Mouse (Mus musculus) CH12.LX (cell line): ENCODE data around the gene Ccdc92. TPM values are rescaled to one million over a fixed set of nuclear protein-coding genes. Genes with fewer than 3 reads are reported as not detected.

Source experiments
- DNase-seq: peaks from one replicate; pipeline ENCODE4 v3.0.0-alpha.2; 2013; ENCODE audit errors: extremely low read depth
- H3K27ac ChIP-seq: 2 replicates; pipeline ENCODE4 v1.5.1; 2012; ENCODE audit warnings: low read depth, mild to moderate bottlenecking, control low read depth, moderate library complexity; ENCODE audit not compliant: insufficient read depth
- H3K27me3 ChIP-seq: replicated peaks from 2 replicates; pipeline ENCODE3; 2012; ENCODE audit warnings: inconsistent platforms
- H3K36me3 ChIP-seq, 2 experiments: replicated peaks in 1 of 2; 2 replicates each; pipeline versions ENCODE3 to v1.6.1; 2012; ENCODE audit warnings: inconsistent platforms in 1 of 2, low read length in 1 of 2, mild to moderate bottlenecking in 1 of 2, mixed read lengths in 1 of 2, moderate library complexity in 1 of 2; ENCODE audit not compliant: control insufficient read depth in 1 of 2, insufficient read depth in 1 of 2
- H3K4me1 ChIP-seq, 2 experiments: 2 replicates each; pipeline ENCODE4 v1.6.1; 2012; ENCODE audit warnings: inconsistent platforms in 1 of 2, moderate library complexity in 1 of 2; ENCODE audit not compliant: insufficient read depth in 2 of 2, control insufficient read depth in 1 of 2
- H3K4me2 ChIP-seq: 2 replicates; pipeline ENCODE4 v1.6.1; 2012; ENCODE audit warnings: low read depth, mild to moderate bottlenecking, control low read depth; ENCODE audit not compliant: poor library complexity, insufficient read depth, severe bottlenecking
- H3K4me3 ChIP-seq, 3 experiments: fragments of 150-350 bp in 1 of 3; sonication (generic) in 1 of 3; replicated peaks in 1 of 3; 2 replicates each; pipeline versions ENCODE3 to v1.5.1; 2011 to 2012; ENCODE audit warnings: low read depth in 2 of 3, low read length in 2 of 3, mild to moderate bottlenecking in 2 of 3, moderate library complexity in 2 of 3, control low read depth in 1 of 3, improper control_type of control experiment in 1 of 3, inconsistent platforms in 1 of 3, mixed read lengths in 1 of 3; ENCODE audit not compliant: poor library complexity in 1 of 3
- H3K79me2 ChIP-seq: replicated peaks from 2 replicates; pipeline ENCODE4 v1.6.1; 2012; ENCODE audit warnings: mild to moderate bottlenecking, moderate library complexity; ENCODE audit not compliant: control insufficient read depth, poor library complexity, insufficient read depth, severe bottlenecking; ENCODE audit errors: extremely low read depth
- H3K9ac ChIP-seq: 2 replicates; pipeline ENCODE4 v1.6.1; 2012; ENCODE audit warnings: low read depth, mild to moderate bottlenecking, control low read depth, moderate library complexity; ENCODE audit not compliant: insufficient read depth
- H3K9me3 ChIP-seq: replicated peaks from 2 replicates; pipeline ENCODE3; 2012; ENCODE audit warnings: low read length, inconsistent platforms, mixed read lengths
- CHD1 ChIP-seq: IDR thresholded peaks from 2 replicates; pipeline ENCODE4 v1.6.1; 2012; ENCODE audit warnings: low read depth, low read length, improper control_type of control experiment, inconsistent platforms
- CHD2 ChIP-seq: IDR thresholded peaks from 2 replicates; pipeline ENCODE4 v1.6.1; 2011; ENCODE audit warnings: low read length, improper control_type of control experiment
- ETS1 ChIP-seq: conservative IDR thresholded peaks from 2 replicates; pipeline ENCODE4 v1.6.1; 2012; ENCODE audit warnings: low read depth, mild to moderate bottlenecking, inconsistent platforms, low read length, improper control_type of control experiment, moderate library complexity
- GABPA ChIP-seq: IDR thresholded peaks from 2 replicates; pipeline ENCODE4 v1.6.1; 2012; ENCODE audit warnings: low read depth, low read length, improper control_type of control experiment, inconsistent platforms; ENCODE audit not compliant: insufficient replicate concordance
- IRF4 ChIP-seq: IDR thresholded peaks from 2 replicates; pipeline ENCODE4 v1.6.1; 2014; ENCODE audit warnings: low read depth, mild to moderate bottlenecking, inconsistent platforms, low read length, improper control_type of control experiment
- KAT2A ChIP-seq: IDR thresholded peaks from 2 replicates; pipeline ENCODE4 v1.6.1; 2012; ENCODE audit warnings: low read length, improper control_type of control experiment, inconsistent platforms; ENCODE audit not compliant: insufficient replicate concordance
- MAX ChIP-seq: IDR thresholded peaks from 2 replicates; pipeline ENCODE4 v1.6.1; 2011; ENCODE audit warnings: low read length, improper control_type of control experiment
- MAZ ChIP-seq: IDR thresholded peaks from 2 replicates; pipeline ENCODE4 v1.6.1; 2012; ENCODE audit warnings: low read depth, mild to moderate bottlenecking, inconsistent platforms, low read length, improper control_type of control experiment, moderate library complexity
- MEF2A ChIP-seq: IDR thresholded peaks from 2 replicates; pipeline ENCODE4 v1.6.1; 2014; ENCODE audit warnings: low read depth, mild to moderate bottlenecking, inconsistent platforms, low read length, improper control_type of control experiment, borderline replicate concordance
- NELFE ChIP-seq: IDR thresholded peaks from 2 replicates; pipeline ENCODE4 v1.6.1; 2011; ENCODE audit warnings: low read depth, low read length, improper control_type of control experiment
- POLR2A ChIP-seq: IDR thresholded peaks from 2 replicates; pipeline ENCODE4 v1.6.1; 2011; ENCODE audit warnings: low read depth, mild to moderate bottlenecking, improper control_type of control experiment, low read length
- POLR2AphosphoS2 ChIP-seq: IDR thresholded peaks from 2 replicates; pipeline ENCODE4 v1.6.1; 2011; ENCODE audit warnings: low read depth, low read length, improper control_type of control experiment
- RCOR1 ChIP-seq: conservative IDR thresholded peaks from 2 replicates; pipeline ENCODE4 v1.6.1; 2012; ENCODE audit warnings: low read depth, mild to moderate bottlenecking, inconsistent platforms, low read length, improper control_type of control experiment
- SIN3A ChIP-seq: IDR thresholded peaks from 2 replicates; pipeline ENCODE4 v1.6.1; 2012; ENCODE audit warnings: low read length, improper control_type of control experiment, inconsistent platforms
- TBP ChIP-seq: conservative IDR thresholded peaks from 2 replicates; pipeline ENCODE4 v1.6.1; 2011; ENCODE audit warnings: low read depth, low read length, improper control_type of control experiment
- TCF12 ChIP-seq: IDR thresholded peaks from 2 replicates; pipeline ENCODE4 v1.6.1; 2014; ENCODE audit warnings: low read depth, mild to moderate bottlenecking, inconsistent platforms, low read length, improper control_type of control experiment
- USF1 ChIP-seq: IDR thresholded peaks from 2 replicates; pipeline ENCODE4 v1.6.1; 2014; ENCODE audit warnings: low read depth, mild to moderate bottlenecking, inconsistent platforms, low read length, improper control_type of control experiment
- USF2 ChIP-seq: conservative IDR thresholded peaks from 2 replicates; pipeline ENCODE4 v1.6.1; 2011; ENCODE audit warnings: low read depth, low read length, improper control_type of control experiment
- ZC3H11A ChIP-seq: IDR thresholded peaks from 2 replicates; pipeline ENCODE4 v1.6.1; 2012; ENCODE audit warnings: low read depth, mild to moderate bottlenecking, inconsistent platforms, low read length, improper control_type of control experiment
- ZNF384 ChIP-seq: IDR thresholded peaks from 2 replicates; pipeline ENCODE4 v1.6.1; 2012; ENCODE audit warnings: low read depth, low read length, improper control_type of control experiment, inconsistent platforms
- dilution Hi-C: fragments of 300-500 bp; cut with MboI; formaldehyde crosslinking; loops from 2 replicates; pipeline ENCODE4 v1.14.3; 2020; ENCODE audit warnings: low sequenced_read_pairs; ENCODE audit not compliant: extremely low pct_unique_long_range_greater_than_20kb, extremely low pct_ligation_motif_present
- in situ Hi-C: fragments of 300-500 bp; cut with MboI; formaldehyde crosslinking; loops from 3 replicates; pipeline ENCODE4 v1.14.3; 2019; ENCODE audit warnings: low sequenced_read_pairs, low pct_ligation_motif_present, low pct_unique_long_range_greater_than_20kb, mixed read lengths
- polyA plus RNA-seq: library from polyadenylated mRNA; unstranded; fragments of >175 nt; gene quantifications from 2 replicates; pipeline ENCODE4 v1.2.1, GENCODE M21; 2012; ENCODE audit warnings: low read depth; ENCODE audit not compliant: insufficient read length
- total RNA-seq, 2 experiments: library from RNA; depleted of rRNA; stranded (reverse); fragments of 300-350 nt in 1 of 2; fragments of >200 nt in 1 of 2; gene quantifications; 2 replicates each; pipeline ENCODE4 v1.2.3; 2012 to 2014

The Ccdc92 gene
- total and polyA plus RNA-seq, 3 experiments, result 0.75 to 1.4 (median 0.76) TPM

DNA sequence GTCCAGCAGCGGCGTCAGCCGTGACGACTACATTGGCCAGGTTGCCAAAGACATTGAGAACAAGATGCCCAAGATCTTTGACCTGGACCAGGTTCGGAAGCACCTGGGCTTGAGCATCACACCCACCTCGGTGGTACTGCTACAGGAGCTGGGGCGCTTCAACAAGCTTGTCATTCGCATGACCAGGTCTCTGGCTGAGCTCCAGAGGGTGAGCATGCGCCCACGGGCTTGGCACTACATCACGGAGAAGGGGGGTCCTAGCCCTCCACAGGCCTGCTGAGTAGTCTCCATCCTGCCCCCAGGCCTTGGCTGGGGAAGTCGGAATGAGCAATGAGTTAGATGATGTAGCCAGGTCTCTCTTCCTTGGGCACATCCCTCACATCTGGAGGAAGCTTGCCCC, 31.9 kb downstream of the Ccdc92 start:
- Histone ChIP-seq H3K36me3 (peaks cover 0 to 2% of the 10 kb centered on the region in 2 experiments), H3K27ac (no peak overlapping the region), H3K4me1 (no peaks in the 10 kb centered on the region), H3K4me2 (no peak overlapping the region), H3K9ac (no peak overlapping the region), H3K79me2 (no peaks in the 10 kb centered on the region), H3K27me3 (peaks cover 10% of the 10 kb centered on the region), H3K4me3 (no peak overlapping the region), H3K9me3 (no peaks in the 10 kb centered on the region)
- in situ Hi-C loops, result no loop called here
- no peak for TF ChIP-seq ETS1
- dilution Hi-C loops, result no loop called here
- DNase-seq, result no peak

DNA sequence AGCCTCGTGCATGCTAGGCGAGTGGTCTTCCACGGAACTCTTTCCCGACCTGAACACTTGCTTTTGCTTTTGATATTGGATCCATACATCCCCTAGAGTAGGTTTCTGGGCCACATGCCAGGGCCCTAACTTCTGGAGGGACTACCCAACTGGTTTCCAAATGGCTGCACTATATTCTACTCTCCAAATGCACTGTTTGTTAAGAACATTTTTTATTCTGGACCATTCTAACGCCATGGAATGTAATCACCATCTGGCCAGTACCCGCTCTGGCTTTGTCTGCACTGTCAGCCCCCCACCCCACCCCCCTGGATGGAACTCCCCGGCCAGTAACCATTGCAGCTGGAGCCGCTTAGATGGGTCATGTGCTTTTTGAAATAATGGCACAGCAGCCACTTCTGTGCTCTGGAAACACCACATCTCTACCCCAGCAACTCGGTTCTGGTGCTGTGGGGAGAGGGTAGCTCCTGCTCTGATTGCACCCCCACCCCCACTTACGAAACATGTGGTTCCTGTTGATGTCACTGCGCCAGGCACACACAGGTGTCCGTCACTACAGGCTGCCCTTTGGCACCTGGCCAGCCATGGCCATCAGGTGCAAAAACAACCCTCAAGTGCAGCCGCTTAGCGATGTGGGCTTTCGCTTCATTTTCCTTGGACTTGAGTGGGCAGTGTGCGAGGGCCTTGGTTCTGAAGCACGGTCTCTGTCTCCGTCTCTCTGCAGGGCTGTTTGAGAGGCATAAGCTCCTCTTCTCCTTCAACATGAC, 39.9 kb downstream of the Ccdc92 start:
- dilution Hi-C loops (no loop called here), in situ Hi-C loops (no loop called here)
- Histone ChIP-seq H3K36me3 (no peaks in the 10 kb centered on the region), H3K27ac (no peak overlapping the region), H3K9me3 (no peaks in the 10 kb centered on the region), H3K4me2 (no peak overlapping the region), H3K9ac (no peak overlapping the region), H3K79me2 (no peaks in the 10 kb centered on the region), H3K4me3 (no peak overlapping the region), H3K4me1 (no peaks in the 10 kb centered on the region), H3K27me3 (peaks cover 39% of the 10 kb centered on the region)
- DNase-seq, result no peak
- TF ChIP-seq TCF12 (no peak), ZC3H11A (no peak), IRF4 (no peak), MAX (no peak), CHD2 (no peak), USF2 (no peak), MEF2A (no peak), GABPA (no peak), SIN3A (no peak), USF1 (no peak), POLR2AphosphoS2 (no peak), ETS1 (no peak), CHD1 (no peak), POLR2A (no peak), KAT2A (no peak), ZNF384 (no peak), TBP (no peak), RCOR1 (no peak), NELFE (no peak), MAZ (no peak)
